Mouse (Mus musculus): ENCODE results near the gene Birc6. TPM values are rescaled to one million over a fixed set of nuclear protein-coding genes. Genes with fewer than 3 reads are reported as not detected.

Birc6 gene
- polyA plus RNA-seq, 1 experiment from 2014 or later, result 83.5 TPM

DNA sequence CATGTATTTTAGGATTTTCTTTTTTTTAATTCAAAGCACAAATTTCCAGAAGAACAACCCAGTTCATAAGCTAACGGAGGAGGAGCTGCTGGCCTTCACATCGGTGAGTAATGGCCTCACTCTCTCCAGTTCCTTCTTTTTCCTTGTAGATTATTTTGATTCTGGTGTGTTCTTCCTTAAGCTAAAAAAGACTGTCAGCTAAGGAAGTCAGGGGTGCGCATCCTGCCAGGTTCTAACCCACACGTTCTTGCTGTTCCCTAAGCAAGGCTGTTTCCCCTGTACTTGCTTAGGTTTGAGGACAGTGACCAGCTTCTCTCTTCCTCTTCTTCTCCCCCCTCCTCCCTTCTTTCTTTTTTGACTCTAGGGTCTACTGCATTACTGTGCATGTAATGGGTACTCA lies 222.9 kb downstream of the Birc6 start:
- WGBS, result 90% methylated on average over 4 of the region's 4 CpGs
- no peaks in the 10 kb centered on the region for H3K36me3 ChIP-seq (ENCODE audit: control insufficient read depth, insufficient read depth, low read length)
- no peak overlapping the region for H3K4me3 ChIP-seq (ENCODE audit: low read depth, low read length)
- no peaks in the 10 kb centered on the region for H3K4me1 ChIP-seq (ENCODE audit: control insufficient read depth, insufficient read depth, low read length)
- H3K9me3 ChIP-seq (ENCODE audit: control insufficient read depth, low read length), result no peaks in the 10 kb centered on the region
- H3K27ac ChIP-seq (ENCODE audit: low read depth, low read length), result no peak overlapping the region
- H3K9ac ChIP-seq (ENCODE audit: low read length), result no peak overlapping the region
- ATAC-seq (ENCODE audit: low FRiP score), result no peak
- H3K4me2 ChIP-seq, result no peak overlapping the region
- DNase-seq (ENCODE audit: low spot score, missing footprints), result no peak
- H3K27me3 ChIP-seq (ENCODE audit: control insufficient read depth, insufficient read depth, low read length), result no peaks in the 10 kb centered on the region

Other genes with a start within 250 kb of the Birc6 start
- 85.9 and 90.2 TPM in 2 replicates for gene Memo1, start 232.8 kb upstream of the Birc6 start, polyA plus RNA-seq (2014; fragmentation: Nextera tagmentation; extraction: Ambion mirVana)
- gene Dpy30, start 204.4 kb upstream of the Birc6 start, polyA plus RNA-seq (2014; fragmentation: Nextera tagmentation; extraction: Ambion mirVana), result 276 and 277 TPM in 2 replicates
- gene Spast, start 189.3 kb upstream of the Birc6 start, polyA plus RNA-seq (2014; fragmentation: Nextera tagmentation; extraction: Ambion mirVana), result 46.8 and 48.8 TPM in 2 replicates
- 28.1 and 30.2 TPM in 2 replicates for gene Slc30a6, start 132.7 kb upstream of the Birc6 start, polyA plus RNA-seq (2014; fragmentation: Nextera tagmentation; extraction: Ambion mirVana)
- 0.21 and 0.22 TPM in 2 replicates for gene Nlrc4, start 69.2 kb upstream of the Birc6 start, polyA plus RNA-seq (2014; fragmentation: Nextera tagmentation; extraction: Ambion mirVana)
- 63.2 and 63.4 TPM in 2 replicates for gene Yipf4, start 38.8 kb upstream of the Birc6 start, polyA plus RNA-seq (2014; fragmentation: Nextera tagmentation; extraction: Ambion mirVana)
- 25.4 and 27.7 TPM in 2 replicates for gene Ttc27, start 189.4 kb downstream of the Birc6 start, polyA plus RNA-seq (2014; fragmentation: Nextera tagmentation; extraction: Ambion mirVana)

Measured in midbrain, embryonic 11.5 days (tissue).